Mouse (Mus musculus): ENCODE measurements around the gene Actl11. TPM values are rescaled to one million over a fixed set of nuclear protein-coding genes. Genes with fewer than 3 reads are reported as not detected.

Actl11 gene
- polyA plus RNA-seq, 1 experiment from 2014 or later = not detected

DNA sequence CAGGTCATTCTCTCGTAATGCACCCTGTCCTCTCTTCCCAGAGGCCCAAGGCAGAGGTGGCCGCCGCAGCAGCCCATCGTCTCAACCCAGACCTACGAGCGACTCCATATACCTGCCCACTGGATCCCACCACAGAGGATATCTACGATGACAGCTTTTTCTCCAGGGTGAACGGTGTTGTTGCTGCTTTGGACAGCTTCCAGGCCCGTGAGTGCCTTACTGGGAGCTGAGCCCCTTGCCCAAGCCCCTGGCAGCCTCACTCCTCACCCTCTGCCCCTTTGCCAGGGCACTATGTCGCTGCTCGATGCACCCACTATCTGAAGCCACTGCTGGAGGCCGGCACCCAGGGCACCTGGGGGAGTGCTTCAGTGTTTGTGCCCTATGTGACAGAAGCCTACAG, 50.5 kb downstream of the Actl11 start:
- Histone ChIP-seq H3K9me3 (replicated peaks; ENCODE audit: control insufficient read depth, low read length) (no peaks in the 10 kb centered on the region), H3K36me3 (ENCODE audit: control insufficient read depth, insufficient read depth) (peaks cover 57% of the 10 kb centered on the region), H3K27ac (ENCODE audit: low read length) (no peak overlapping the region; the same call in 1 of the 2 replicates), H3K9ac (ENCODE audit: low read depth, low read length) (no peak overlapping the region), H3K4me2 (ENCODE audit: low read depth, low read length) (no peak overlapping the region), H3K27me3 (ENCODE audit: control insufficient read depth, insufficient read depth, low read depth, low read length) (no peaks in the 10 kb centered on the region), H3K4me1 (ENCODE audit: control insufficient read depth, low read depth, low read length) (peaks cover 82% of the 10 kb centered on the region), H3K4me3 (ENCODE audit: low read depth, low read length) (no peak overlapping the region)
- WGBS (ENCODE audit: insufficient replicate concordance) = 87% methylated on average over 12 of the region's 12 CpGs
- ATAC-seq (ENCODE audit: low read depth) = no peak

Other genes with a start within 250 kb of the Actl11 start
- gene Gnat1, start 248.8 kb upstream of the Actl11 start, polyA plus RNA-seq (2015; fragmentation: Nextera tagmentation; extraction: Ambion mirVana) = 1.1 and 1.3 TPM in 2 replicates
- 0.41 and 0.86 TPM in 2 replicates for gene Sema3f, start 218.0 kb upstream of the Actl11 start, polyA plus RNA-seq (2015; fragmentation: Nextera tagmentation; extraction: Ambion mirVana)
- 72.7 and 78.3 TPM in 2 replicates for gene Rbm5, start 157.5 kb upstream of the Actl11 start, polyA plus RNA-seq (2015; fragmentation: Nextera tagmentation; extraction: Ambion mirVana)
- 25.8 and 26.6 TPM in 2 replicates for gene Rbm6, start 55.2 kb upstream of the Actl11 start, polyA plus RNA-seq (2015; fragmentation: Nextera tagmentation; extraction: Ambion mirVana)
- 3.6 and 4.1 TPM in 2 replicates for gene Mon1a, start 40.3 kb upstream of the Actl11 start, polyA plus RNA-seq (2015; fragmentation: Nextera tagmentation; extraction: Ambion mirVana)
- gene Mst1r, start 21.6 kb upstream of the Actl11 start, polyA plus RNA-seq (2015; fragmentation: Nextera tagmentation; extraction: Ambion mirVana) = 1.3 and 2.8 TPM in 2 replicates
- 0.11 TPM in 2 replicates for gene Camkv, start 7.2 kb downstream of the Actl11 start, polyA plus RNA-seq (2015; fragmentation: Nextera tagmentation; extraction: Ambion mirVana)
- 11.1 and 13.3 TPM in 2 replicates for gene Traip, start 21.7 kb downstream of the Actl11 start, polyA plus RNA-seq (2015; fragmentation: Nextera tagmentation; extraction: Ambion mirVana)
- gene Uba7, start 47.0 kb downstream of the Actl11 start, polyA plus RNA-seq (2015; fragmentation: Nextera tagmentation; extraction: Ambion mirVana) = 43.8 and 47.7 TPM in 2 replicates
- 0.41 and 0.49 TPM in 2 replicates for gene Gm20661, start 54.6 kb downstream of the Actl11 start, polyA plus RNA-seq (2015; fragmentation: Nextera tagmentation; extraction: Ambion mirVana)
- gene Inka1, start 57.4 kb downstream of the Actl11 start, polyA plus RNA-seq (2015; fragmentation: Nextera tagmentation; extraction: Ambion mirVana) = 41.0 and 46.1 TPM in 2 replicates
- 1.0 and 1.2 TPM in 2 replicates for gene Cdhr4, start 64.0 kb downstream of the Actl11 start, polyA plus RNA-seq (2015; fragmentation: Nextera tagmentation; extraction: Ambion mirVana)
- 0.22 and 0.48 TPM in 2 replicates for gene Gm20662, start 67.9 kb downstream of the Actl11 start, polyA plus RNA-seq (2015; fragmentation: Nextera tagmentation; extraction: Ambion mirVana)
- gene Ip6k1, start 74.0 kb downstream of the Actl11 start, polyA plus RNA-seq (2015; fragmentation: Nextera tagmentation; extraction: Ambion mirVana) = 39.1 and 45.3 TPM in 2 replicates
- gene Gmppb, start 120.8 kb downstream of the Actl11 start, polyA plus RNA-seq (2015; fragmentation: Nextera tagmentation; extraction: Ambion mirVana) = 12.9 and 13.8 TPM in 2 replicates
- 1.6 and 2.1 TPM in 2 replicates for gene Amigo3, start 124.7 kb downstream of the Actl11 start, polyA plus RNA-seq (2015; fragmentation: Nextera tagmentation; extraction: Ambion mirVana)
- 52.5 and 62.0 TPM in 2 replicates for gene Mst1, start 152.0 kb downstream of the Actl11 start, polyA plus RNA-seq (2015; fragmentation: Nextera tagmentation; extraction: Ambion mirVana)
- gene Rnf123, start 154.9 kb downstream of the Actl11 start, polyA plus RNA-seq (2015; fragmentation: Nextera tagmentation; extraction: Ambion mirVana) = 92.7 and 106 TPM in 2 replicates
- gene Apeh, start 166.1 kb downstream of the Actl11 start, polyA plus RNA-seq (2015; fragmentation: Nextera tagmentation; extraction: Ambion mirVana) = 167 and 172 TPM in 2 replicates